Mouse (Mus musculus) thymus, postnatal 0 days (tissue): ENCODE measurements at regions not wholly inside any gene's neighbourhood (a gene's known extent, or its start where the extent isn't known, plus 50 kb on each side); places are given as distances from the start of the nearest gene placed in this dataset.

Experiments used
- DNase-seq: peaks from one replicate; pipeline ENCODE4 v3.0.0-alpha.2; 2015; ENCODE audit warnings: low spot score

GRCm38 (mm10) chr12:55926974-55927321 is 90.8 kb downstream of the Brms1l start:
- DNase-seq: no peak

- no peak for DNase-seq
Observed at GRCm38 (mm10) chr12:55926276-55926973, 90.3 kb downstream of the Brms1l start.
